Mouse (Mus musculus) MEL (cell line): ENCODE measurements around the gene Tie1. TPM values are rescaled to one million over a fixed set of nuclear protein-coding genes. Genes with fewer than 3 reads are reported as not detected.

ENCODE experiments used
- DNase-seq: peaks from one replicate; pipeline ENCODE4 v3.0.0; 2011; ENCODE audit warnings: low read depth, low spot score
- H3K27ac ChIP-seq: 2 replicates; pipeline ENCODE4 v1.5.1; 2012; ENCODE audit warnings: low read depth, mild to moderate bottlenecking, control low read depth, low read length, moderate library complexity; ENCODE audit not compliant: control insufficient read depth
- H3K27me3 ChIP-seq, 2 experiments: fragments of 150-350 bp in 1 of 2; sonication (generic) in 1 of 2; 2 replicates each; pipeline ENCODE4 v1.6.1; 2012; ENCODE audit warnings: low read length in 2 of 2, mild to moderate bottlenecking in 2 of 2, improper control_type of control experiment in 1 of 2, moderate library complexity in 1 of 2; ENCODE audit not compliant: insufficient read depth in 2 of 2, control insufficient read depth in 1 of 2
- H3K36me3 ChIP-seq, 2 experiments: 2 replicates each; pipeline ENCODE4 v1.6.1; 2012 to 2014; ENCODE audit warnings: low read length in 2 of 2, improper control_type of control experiment in 1 of 2, inconsistent platforms in 1 of 2, mild to moderate bottlenecking in 1 of 2; ENCODE audit not compliant: insufficient read depth in 2 of 2, control insufficient read depth in 1 of 2
- H3K4me1 ChIP-seq, 2 experiments: fragments of 150-350 bp in 1 of 2; sonication (generic) in 1 of 2; 2 replicates each; pipeline ENCODE4 v1.6.1; 2012; ENCODE audit warnings: low read length in 2 of 2, improper control_type of control experiment in 1 of 2, mild to moderate bottlenecking in 1 of 2; ENCODE audit not compliant: insufficient read depth in 2 of 2, control insufficient read depth in 1 of 2
- H3K4me3 ChIP-seq, 2 experiments: fragments of 150-350 bp in 1 of 2; sonication (generic) in 1 of 2; 2 replicates each; pipeline ENCODE4 v1.5.1; 2012; ENCODE audit warnings: low read depth in 2 of 2, low read length in 2 of 2, mild to moderate bottlenecking in 2 of 2, moderate library complexity in 2 of 2, control low read depth in 1 of 2, improper control_type of control experiment in 1 of 2; ENCODE audit not compliant: control insufficient read depth in 1 of 2, insufficient read depth in 1 of 2
- H3K79me2 ChIP-seq: 2 replicates; pipeline ENCODE4 v1.6.1; 2012; ENCODE audit warnings: mild to moderate bottlenecking, low read length, moderate library complexity; ENCODE audit not compliant: control insufficient read depth, poor library complexity, insufficient read depth
- H3K9ac ChIP-seq: 2 replicates; pipeline ENCODE4 v1.6.1; 2012; ENCODE audit warnings: low read depth, mild to moderate bottlenecking, control low read depth, low read length, moderate library complexity; ENCODE audit not compliant: control insufficient read depth, poor library complexity, severe bottlenecking
- H3K9me3 ChIP-seq: fragments of 150-350 bp; sonication (generic); replicated peaks from 2 replicates; pipeline ENCODE4 v1.6.1; 2012; ENCODE audit warnings: mild to moderate bottlenecking, low read length, improper control_type of control experiment, moderate library complexity; ENCODE audit not compliant: insufficient read depth
- BHLHE40 ChIP-seq: IDR thresholded peaks from 2 replicates; pipeline ENCODE4 v1.6.1; 2012; ENCODE audit warnings: low read depth, mild to moderate bottlenecking, inconsistent platforms, low read length, improper control_type of control experiment, borderline replicate concordance
- EP300 ChIP-seq, 2 experiments: IDR thresholded peaks; 2 replicates each; pipeline ENCODE4 v1.6.1; 2011; ENCODE audit warnings: improper control_type of control experiment in 2 of 2, low read length in 2 of 2, low read depth in 1 of 2, mild to moderate bottlenecking in 1 of 2
- GABPA ChIP-seq: IDR thresholded peaks from 2 replicates; pipeline ENCODE4 v1.6.1; 2012; ENCODE audit warnings: low read depth, mild to moderate bottlenecking, inconsistent platforms, low read length, improper control_type of control experiment, moderate library complexity
- HCFC1 ChIP-seq: IDR thresholded peaks from 2 replicates; pipeline ENCODE4 v1.6.1; 2012; ENCODE audit warnings: low read depth, mild to moderate bottlenecking, inconsistent platforms, low read length, improper control_type of control experiment, moderate library complexity
- KAT2A ChIP-seq: conservative IDR thresholded peaks from 2 replicates; pipeline ENCODE4 v1.6.1; 2012; ENCODE audit warnings: low read depth, low read length, improper control_type of control experiment, inconsistent platforms
- MAFK ChIP-seq: IDR thresholded peaks from 2 replicates; pipeline ENCODE4 v1.6.1; 2011; ENCODE audit warnings: low read depth, mild to moderate bottlenecking, low read length, improper control_type of control experiment, borderline replicate concordance
- MAZ ChIP-seq: IDR thresholded peaks from 2 replicates; pipeline ENCODE4 v1.6.1; 2012; ENCODE audit warnings: low read depth, mild to moderate bottlenecking, inconsistent platforms, low read length, improper control_type of control experiment
- MEF2A ChIP-seq: IDR thresholded peaks from 2 replicates; pipeline ENCODE4 v1.6.1; 2014; ENCODE audit warnings: low read depth, mild to moderate bottlenecking, inconsistent platforms, low read length, improper control_type of control experiment; ENCODE audit not compliant: poor library complexity, insufficient replicate concordance, severe bottlenecking; ENCODE audit errors: extremely low read depth
- MYB ChIP-seq: IDR thresholded peaks from 2 replicates; pipeline ENCODE4 v1.6.1; 2011; ENCODE audit warnings: mild to moderate bottlenecking, low read depth, low read length, improper control_type of control experiment
- NRF1 ChIP-seq: IDR thresholded peaks from 2 replicates; pipeline ENCODE4 v1.6.1; 2014; ENCODE audit warnings: low read depth, mild to moderate bottlenecking, inconsistent platforms, low read length, improper control_type of control experiment, moderate library complexity; ENCODE audit not compliant: poor library complexity, insufficient read depth, severe bottlenecking
- POLR2AphosphoS2 ChIP-seq: IDR thresholded peaks from 2 replicates; pipeline ENCODE4 v1.6.1; 2011; ENCODE audit warnings: low read length, improper control_type of control experiment
- POLR2AphosphoS5 ChIP-seq: IDR thresholded peaks from 2 replicates; pipeline ENCODE4 v1.6.1; 2012; ENCODE audit warnings: low read depth, borderline replicate concordance, mild to moderate bottlenecking, inconsistent platforms, low read length, moderate library complexity, mixed read lengths
- RAD21 ChIP-seq: IDR thresholded peaks from 2 replicates; pipeline ENCODE4 v1.6.1; 2011; ENCODE audit warnings: mild to moderate bottlenecking, low read depth, low read length, improper control_type of control experiment
- RCOR1 ChIP-seq: IDR thresholded peaks from 2 replicates; pipeline ENCODE4 v1.6.1; 2012; ENCODE audit warnings: low read depth, mild to moderate bottlenecking, inconsistent platforms, low read length, improper control_type of control experiment
- SIN3A ChIP-seq: IDR thresholded peaks from 2 replicates; pipeline ENCODE4 v1.6.1; 2012; ENCODE audit warnings: low read length, improper control_type of control experiment, inconsistent platforms
- TAL1 ChIP-seq: IDR thresholded peaks from 2 replicates; pipeline ENCODE4 v1.6.1; 2012; ENCODE audit warnings: mild to moderate bottlenecking, inconsistent platforms, low read length, moderate library complexity, mixed read lengths
- TBP ChIP-seq: IDR thresholded peaks from 2 replicates; pipeline ENCODE4 v1.8.0; 2011; ENCODE audit warnings: low read depth, low read length, improper control_type of control experiment
- TCF12 ChIP-seq: IDR thresholded peaks from 2 replicates; pipeline ENCODE4 v1.6.1; 2014; ENCODE audit warnings: low read depth, mild to moderate bottlenecking, inconsistent platforms, low read length, improper control_type of control experiment, moderate library complexity
- USF1 ChIP-seq: IDR thresholded peaks from 2 replicates; pipeline ENCODE4 v1.6.1; 2014; ENCODE audit warnings: low read depth, mild to moderate bottlenecking, inconsistent platforms, low read length, improper control_type of control experiment, moderate library complexity
- ZC3H11A ChIP-seq: IDR thresholded peaks from 2 replicates; pipeline ENCODE4 v1.6.1; 2012; ENCODE audit warnings: low read depth, mild to moderate bottlenecking, inconsistent platforms, low read length, improper control_type of control experiment
- ZKSCAN1 ChIP-seq: IDR thresholded peaks from 2 replicates; pipeline ENCODE4 v1.6.1; 2012; ENCODE audit warnings: low read depth, mild to moderate bottlenecking, inconsistent platforms, low read length, improper control_type of control experiment, moderate library complexity
- ZMIZ1 ChIP-seq: IDR thresholded peaks from 2 replicates; pipeline ENCODE4 v1.6.1; 2012; ENCODE audit warnings: low read depth, mild to moderate bottlenecking, inconsistent platforms, low read length, improper control_type of control experiment, moderate library complexity
- polyA plus RNA-seq, 2 experiments: library from polyadenylated mRNA; stranded (reverse) in 1 of 2; unstranded in 1 of 2; fragments of >175 nt in 1 of 2; fragments of >200 nt in 1 of 2; gene quantifications; 2 replicates each; pipeline versions ENCODE4 v1.2.1 to v1.2.4; 2012; ENCODE audit warnings: low replicate concordance in 2 of 2, low read depth in 1 of 2; ENCODE audit not compliant: insufficient read length in 2 of 2, insufficient read depth in 1 of 2, missing spikeins in 1 of 2
- total RNA-seq: library from RNA; depleted of rRNA; stranded (reverse); fragments of 300-350 nt; gene quantifications from 2 replicates; pipeline ENCODE4 v1.2.3, GENCODE M21; 2012

Tie1 gene
- total and polyA plus RNA-seq, 3 experiments, result 0.03 TPM; not detected in 2

DNA sequence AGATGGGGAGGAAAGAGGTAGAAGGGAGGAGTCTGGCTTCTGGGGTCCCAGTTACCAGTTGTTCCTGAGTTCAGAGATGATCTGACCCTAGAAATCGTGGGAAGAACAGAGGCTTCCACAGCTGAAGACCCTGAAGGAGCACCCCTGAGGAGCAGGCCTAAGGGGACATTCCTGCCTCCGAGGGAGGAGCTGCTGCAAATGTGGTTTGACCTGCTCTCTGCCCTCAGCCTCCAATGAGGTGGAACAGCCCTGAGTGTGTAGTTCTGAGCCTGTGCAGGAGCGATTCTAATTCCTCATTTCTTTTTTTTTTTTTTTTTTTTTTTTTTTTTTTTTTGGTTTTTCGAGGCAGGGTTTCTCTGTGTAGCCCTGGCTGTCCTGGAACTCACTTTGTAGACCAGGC is 43.3 kb upstream of the Tie1 start:
- Histone ChIP-seq H3K4me3 (no peak overlapping the region), H3K79me2 (no peaks in the 10 kb centered on the region), H3K27me3 (peaks cover 10 to 19% of the 10 kb centered on the region in 2 experiments), H3K9ac (no peak overlapping the region), H3K9me3 (no peaks in the 10 kb centered on the region), H3K27ac (no peak overlapping the region), H3K36me3 (no peaks in the 10 kb centered on the region), H3K4me1 (no peaks in the 10 kb centered on the region)
- DNase-seq, result no peak
- TF ChIP-seq MEF2A, result no peak
- TF ChIP-seq KAT2A, result no peak
- no peak for TF ChIP-seq TAL1
- TF ChIP-seq TCF12, result no peak
- TF ChIP-seq HCFC1, result no peak
- TF ChIP-seq EP300 (IDR thresholded peaks at IDR 0.05; ENCODE audit: low read depth in 1 of 2, low read length in 2 of 2), result no peak
- TF ChIP-seq POLR2AphosphoS5, result no peak
- no peak for TF ChIP-seq SIN3A
- TF ChIP-seq RCOR1, result no peak
- no peak for TF ChIP-seq MYB

DNA sequence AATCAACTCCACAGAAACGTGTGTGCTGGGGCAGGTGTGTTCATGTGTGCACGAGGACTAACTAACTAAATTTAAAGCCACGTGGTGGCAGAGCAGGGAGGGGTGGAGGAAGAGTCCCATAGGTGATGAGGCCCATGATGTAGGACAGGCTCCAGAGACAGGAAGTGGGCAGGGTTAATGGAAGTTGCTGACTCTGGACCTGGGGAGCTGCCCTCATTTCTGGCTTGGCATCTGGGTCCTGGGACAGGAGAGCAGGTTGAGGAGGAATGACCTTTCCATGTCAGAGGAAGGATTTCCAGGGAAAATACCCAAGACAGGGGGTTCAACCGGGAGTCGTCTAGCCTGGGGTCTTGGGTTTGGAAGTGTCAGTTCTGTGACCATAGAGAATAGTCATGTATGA is 42.8 kb upstream of the Tie1 start:
- Histone ChIP-seq H3K9me3 (no peaks in the 10 kb centered on the region), H3K27me3 (peaks cover 8 to 19% of the 10 kb centered on the region in 2 experiments)
- no peak for DNase-seq
- TF ChIP-seq POLR2AphosphoS5, result no peak
- no peak for TF ChIP-seq TBP
- no peak for TF ChIP-seq ZKSCAN1
- no peak for TF ChIP-seq ZC3H11A
- TF ChIP-seq TCF12, result no peak
- no peak for TF ChIP-seq USF1
- TF ChIP-seq MAZ, result no peak
- no peak for TF ChIP-seq NRF1
- TF ChIP-seq MEF2A, result no peak
- no peak for TF ChIP-seq RCOR1
- TF ChIP-seq BHLHE40, result no peak
- no peak for TF ChIP-seq GABPA
- no peak for TF ChIP-seq EP300 (IDR thresholded peaks at IDR 0.05; ENCODE audit: low read depth in 1 of 2, low read length in 2 of 2)
- no peak for TF ChIP-seq MAFK
- TF ChIP-seq RAD21, result no peak
- no peak for TF ChIP-seq ZMIZ1
- TF ChIP-seq POLR2AphosphoS2, result no peak
- TF ChIP-seq, all 39 proteins: peak for 0
- Histone ChIP-seq H3K9ac (no peak overlapping the region), H3K36me3 (no peaks in the 10 kb centered on the region), H3K4me1 (no peaks in the 10 kb centered on the region), H3K27ac (no peak overlapping the region), H3K4me3 (no peak overlapping the region), H3K79me2 (no peaks in the 10 kb centered on the region)
